Mouse (Mus musculus): ENCODE measurements at regions not wholly inside any gene's neighbourhood (a gene's known extent, or its start where the extent isn't known, plus 50 kb on each side); places are given as distances from the start of the nearest gene placed in this dataset.

GRCm38 (mm10) chr16:51457166-51457565 lies 573.9 kb upstream of the Cblb start:
- Histone ChIP-seq H3K4me1 (ENCODE audit: control insufficient read depth, insufficient read depth, low read length) (no peaks in the 10 kb centered on the region), H3K27ac (no peak overlapping the region), H3K4me3 (no peak overlapping the region), H3K79me2 (replicated peaks; ENCODE audit: control insufficient read depth, insufficient read depth, low read length) (no peaks in the 10 kb centered on the region), H3K9ac (ENCODE audit: low read depth, low read length) (no peak overlapping the region), H3K27me3 (ENCODE audit: control insufficient read depth, insufficient read depth, low read length) (no peaks in the 10 kb centered on the region), H3K36me3 (ENCODE audit: control insufficient read depth, insufficient read depth, low read length) (no peaks in the 10 kb centered on the region)
- DNase-seq, result no peak
- intact Hi-C loops (cut with DNase I), result no loop called here
- 25% methylated on average over 1 of the region's 1 CpGs for WGBS
- no peak for TF ChIP-seq CTCF (IDR thresholded peaks at IDR 0.05)
- no peak for TF ChIP-seq EP300 (IDR thresholded peaks at IDR 0.05; ENCODE audit: insufficient read depth, low read depth, low read length)
- TF ChIP-seq POLR2A (IDR thresholded peaks at IDR 0.05; ENCODE audit: insufficient read depth, low read depth, low read length), result no peak

- Histone ChIP-seq H3K4me1 (ENCODE audit: control insufficient read depth, insufficient read depth, low read length) (no peaks in the 10 kb centered on the region; the same call in 1 of the 2 replicates), H3K36me3 (ENCODE audit: control insufficient read depth, insufficient read depth, low read length) (no peaks in the 10 kb centered on the region), H3K27me3 (ENCODE audit: control insufficient read depth, insufficient read depth, low read length) (no peaks in the 10 kb centered on the region), H3K9ac (ENCODE audit: low read depth, low read length) (no peak overlapping the region), H3K79me2 (replicated peaks; ENCODE audit: control insufficient read depth, insufficient read depth, low read length) (no peaks in the 10 kb centered on the region), H3K27ac (no peak overlapping the region), H3K4me3 (no peak overlapping the region)
- WGBS, result 64% methylated on average over 3 of the region's 3 CpGs
- intact Hi-C loops (cut with DNase I), result no loop called here
- TF ChIP-seq EP300 (IDR thresholded peaks at IDR 0.05; ENCODE audit: insufficient read depth, low read depth, low read length), result no peak
- DNase-seq, result no peak
These were observed 555.3 kb upstream of the Cblb start for GRCm38 (mm10) chr16:51475690-51476089.

GRCm38 (mm10) chr16:51496096-51496495 lies 534.9 kb upstream of the Cblb start:
- no peak overlapping the region for H3K9ac ChIP-seq (ENCODE audit: low read depth, low read length)
- intact Hi-C loops (cut with DNase I), result no loop called here
- no peak for TF ChIP-seq POLR2A (IDR thresholded peaks at IDR 0.05; ENCODE audit: insufficient read depth, low read depth, low read length)
- no peak for TF ChIP-seq CTCF (IDR thresholded peaks at IDR 0.05)
- no peak for TF ChIP-seq EP300 (IDR thresholded peaks at IDR 0.05; ENCODE audit: insufficient read depth, low read depth, low read length)
- H3K4me1 ChIP-seq (ENCODE audit: control insufficient read depth, insufficient read depth, low read length), result no peaks in the 10 kb centered on the region
- no peaks in the 10 kb centered on the region for H3K36me3 ChIP-seq (ENCODE audit: control insufficient read depth, insufficient read depth, low read length)
- H3K27me3 ChIP-seq (ENCODE audit: control insufficient read depth, insufficient read depth, low read length), result no peaks in the 10 kb centered on the region
- no peak overlapping the region for H3K27ac ChIP-seq
- WGBS, result 78% methylated on average over 2 of the region's 2 CpGs
- no peak for DNase-seq
- no peak overlapping the region for H3K4me3 ChIP-seq
- no peaks in the 10 kb centered on the region for H3K79me2 ChIP-seq (replicated peaks; ENCODE audit: control insufficient read depth, insufficient read depth, low read length)

DNA sequence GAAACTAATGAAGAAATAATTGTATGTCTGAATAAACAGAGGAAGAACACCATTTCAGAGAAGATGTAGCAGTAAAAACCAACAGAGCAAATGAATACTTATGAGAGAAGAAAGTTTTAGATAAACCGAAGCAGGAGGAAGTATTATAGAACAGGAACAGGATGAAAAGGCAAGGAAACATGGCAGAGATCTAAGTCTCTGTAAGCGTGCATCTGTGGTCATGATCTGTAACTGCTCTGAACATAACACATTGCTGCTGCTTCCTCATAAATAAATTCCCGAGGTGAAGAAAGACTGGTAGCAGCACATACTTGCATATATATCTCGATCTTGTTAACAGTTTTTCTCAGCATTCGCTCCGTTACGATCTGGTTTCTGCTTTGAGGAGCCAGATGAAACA lies 533.2 kb upstream of the Cblb start:
- DNase-seq, result no peak
- H3K27me3 ChIP-seq (ENCODE audit: control insufficient read depth, insufficient read depth, low read length), result no peaks in the 10 kb centered on the region
- intact Hi-C loops (cut with DNase I), result no loop called here

DNA sequence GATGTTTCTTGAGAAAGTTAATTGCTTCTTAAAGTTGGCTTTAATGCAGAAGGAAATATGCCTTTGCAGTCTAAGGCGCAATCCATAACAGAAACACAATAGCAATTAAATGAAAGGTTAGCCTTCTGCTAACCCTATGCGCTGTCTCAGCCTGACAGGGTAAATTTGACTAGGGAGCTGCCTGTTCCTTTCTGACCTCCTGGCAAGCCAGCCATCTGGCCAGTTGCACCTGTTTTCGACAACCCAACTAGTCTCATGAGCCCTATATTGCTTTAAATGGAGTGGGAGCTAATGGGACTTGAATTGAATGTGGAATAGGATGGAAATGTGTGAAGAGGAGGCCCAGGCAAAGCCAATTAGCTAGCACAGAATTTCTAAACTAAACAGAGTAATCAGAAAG lies 513.9 kb upstream of the Cblb start:
- 86% methylated on average over 3 of the region's 3 CpGs for WGBS
- Histone ChIP-seq H3K27me3 (ENCODE audit: control insufficient read depth, insufficient read depth, low read length) (no peaks in the 10 kb centered on the region), H3K4me1 (ENCODE audit: control insufficient read depth, insufficient read depth, low read length) (no peaks in the 10 kb centered on the region), H3K9ac (ENCODE audit: low read depth, low read length) (no peak overlapping the region), H3K36me3 (ENCODE audit: control insufficient read depth, insufficient read depth, low read length) (no peaks in the 10 kb centered on the region), H3K4me3 (no peak overlapping the region), H3K79me2 (replicated peaks; ENCODE audit: control insufficient read depth, insufficient read depth, low read length) (no peaks in the 10 kb centered on the region), H3K27ac (no peak overlapping the region)
- TF ChIP-seq CTCF (IDR thresholded peaks at IDR 0.05) (no peak), EP300 (IDR thresholded peaks at IDR 0.05; ENCODE audit: insufficient read depth, low read depth, low read length) (no peak), POLR2A (IDR thresholded peaks at IDR 0.05; ENCODE audit: insufficient read depth, low read depth, low read length) (no peak)
- intact Hi-C loops (cut with DNase I), result no loop called here
- DNase-seq, result no peak

More for the DNA sequence above, 533.2 kb upstream of the Cblb start:
- Histone ChIP-seq H3K79me2 (replicated peaks; ENCODE audit: control insufficient read depth, insufficient read depth, low read length) (no peaks in the 10 kb centered on the region), H3K4me3 (no peak overlapping the region), H3K36me3 (ENCODE audit: control insufficient read depth, insufficient read depth, low read length) (no peaks in the 10 kb centered on the region), H3K9ac (ENCODE audit: low read depth, low read length) (no peak overlapping the region), H3K27ac (no peak overlapping the region), H3K4me1 (ENCODE audit: control insufficient read depth, insufficient read depth, low read length) (no peaks in the 10 kb centered on the region)
- 79% methylated on average over 7 of the region's 7 CpGs for WGBS
- TF ChIP-seq CTCF (IDR thresholded peaks at IDR 0.05) (no peak), POLR2A (IDR thresholded peaks at IDR 0.05; ENCODE audit: insufficient read depth, low read depth, low read length) (no peak), EP300 (IDR thresholded peaks at IDR 0.05; ENCODE audit: insufficient read depth, low read depth, low read length) (no peak)

DNA sequence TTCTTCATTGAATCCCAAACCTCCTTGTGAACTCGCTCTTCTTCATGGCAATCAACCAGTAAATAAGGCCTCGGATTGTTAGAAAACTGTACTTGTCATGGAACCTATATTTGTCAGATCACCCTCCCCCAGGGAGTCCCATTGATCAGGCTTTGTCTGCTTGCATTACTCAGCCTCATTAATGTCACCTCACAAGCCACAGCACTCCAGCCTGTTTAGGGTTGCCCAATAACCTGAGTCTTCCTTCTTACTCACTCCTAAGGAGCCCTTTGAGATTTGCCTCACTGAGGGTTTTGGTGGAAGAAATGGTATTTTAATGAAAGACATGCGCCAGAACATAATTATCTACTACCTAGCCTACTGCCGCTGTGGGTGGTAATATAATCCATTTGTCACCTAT lies 510.3 kb upstream of the Cblb start:
- no peak overlapping the region for H3K9ac ChIP-seq (ENCODE audit: low read depth, low read length)
- H3K27me3 ChIP-seq (ENCODE audit: control insufficient read depth, insufficient read depth, low read length), result no peaks in the 10 kb centered on the region
- DNase-seq, result no peak
- no peaks in the 10 kb centered on the region for H3K79me2 ChIP-seq (replicated peaks; ENCODE audit: control insufficient read depth, insufficient read depth, low read length)
- no peak overlapping the region for H3K4me3 ChIP-seq
- TF ChIP-seq POLR2A (IDR thresholded peaks at IDR 0.05; ENCODE audit: insufficient read depth, low read depth, low read length) (no peak), EP300 (IDR thresholded peaks at IDR 0.05; ENCODE audit: insufficient read depth, low read depth, low read length) (no peak), CTCF (IDR thresholded peaks at IDR 0.05) (no peak)
- no peak overlapping the region for H3K27ac ChIP-seq
- H3K4me1 ChIP-seq (ENCODE audit: control insufficient read depth, insufficient read depth, low read length), result no peaks in the 10 kb centered on the region
- 81% methylated on average over 4 of the region's 4 CpGs for WGBS
- no peaks in the 10 kb centered on the region for H3K36me3 ChIP-seq (ENCODE audit: control insufficient read depth, insufficient read depth, low read length)
- intact Hi-C loops (cut with DNase I), result no loop called here
